Mouse (Mus musculus) neural tube, embryonic 13.5 days (tissue): ENCODE results near the gene Tenm2. TPM values are rescaled to one million over a fixed set of nuclear protein-coding genes. Genes with fewer than 3 reads are reported as not detected.
A peak's percentile ranks its signal among the peaks of the same experiment; 100 is the strongest.

Experiments used
- ATAC-seq: fragments of 200-750 bp; cut with Nextera tagmentation; 2 replicates; pipeline ENCODE4 v1.8.0; 2017; ENCODE audit warnings: low read depth, mild to moderate bottlenecking, moderate TSS enrichment, moderate library complexity
- H3K27ac ChIP-seq: fragments of 300-500 bp; sonication (generic); replicated peaks from 2 replicates; pipeline ENCODE4 v1.5.1; 2015; ENCODE audit warnings: moderate library complexity, mild to moderate bottlenecking, inconsistent platforms
- H3K27me3 ChIP-seq: fragments of 300-500 bp; sonication (generic); 2 replicates; pipeline ENCODE4 v1.6.1; 2015; ENCODE audit warnings: mild to moderate bottlenecking, inconsistent platforms
- H3K36me3 ChIP-seq: fragments of 300-500 bp; sonication (generic); 2 replicates; pipeline ENCODE4 v1.6.1; 2015; ENCODE audit warnings: mild to moderate bottlenecking, inconsistent platforms
- H3K4me1 ChIP-seq: fragments of 300-500 bp; sonication (generic); replicated peaks from 2 replicates; pipeline ENCODE4 v1.6.1; 2015; ENCODE audit warnings: inconsistent platforms
- H3K4me2 ChIP-seq: fragments of 300-500 bp; sonication (generic); 2 replicates; pipeline ENCODE4 v1.6.1; 2015; ENCODE audit warnings: inconsistent platforms, mild to moderate bottlenecking, moderate library complexity
- H3K4me3 ChIP-seq: fragments of 300-500 bp; sonication (generic); 2 replicates; pipeline ENCODE4 v1.5.1; 2015; ENCODE audit warnings: mild to moderate bottlenecking, inconsistent platforms
- H3K9ac ChIP-seq: fragments of 300-500 bp; sonication (generic); 2 replicates; pipeline ENCODE4 v1.6.1; 2015; ENCODE audit warnings: moderate library complexity, mild to moderate bottlenecking, inconsistent platforms
- H3K9me3 ChIP-seq: fragments of 300-500 bp; sonication (generic); 2 replicates; pipeline ENCODE4 v1.6.1; 2016; ENCODE audit warnings: inconsistent platforms
- WGBS: fragments of 180-500 bp; shearing (Covaris S2); methylation state at CpG from one replicate; pipeline ENCODE4 v1.1.7; 2015; 5-methylcytosine and 5-hydroxymethylcytosine counted together
- polyA plus RNA-seq: library from polyadenylated mRNA; unstranded; fragments of >200 nt; fragmentation: Nextera tagmentation; extraction: Ambion mirVana; gene quantifications from 2 replicates; pipeline ENCODE4 v1.2.1, GENCODE M21; 2015

The Tenm2 gene
- polyA plus RNA-seq, 1 experiment from 2014 or later = 14.2 TPM

DNA sequence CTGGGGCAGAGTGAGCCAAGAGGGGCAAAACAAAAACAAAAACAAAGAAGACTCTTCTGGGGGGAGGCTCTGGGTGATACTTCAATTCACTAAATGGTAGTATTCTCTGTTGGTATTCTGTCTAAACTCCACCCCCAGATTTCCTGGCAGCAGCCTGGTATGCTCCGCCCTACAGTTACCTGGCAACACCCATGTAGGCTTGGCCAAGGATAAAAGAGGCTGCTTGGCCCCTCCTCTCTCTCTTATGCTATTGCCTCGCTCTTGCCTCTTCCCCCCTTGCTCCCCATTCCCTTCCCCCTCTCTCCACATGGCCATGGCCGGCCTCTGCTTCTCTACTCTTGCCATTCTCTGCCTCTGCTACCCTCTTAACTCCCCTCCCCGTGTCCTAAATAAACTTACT, 687.6 kb downstream of the Tenm2 start:
- H3K36me3 ChIP-seq = no peaks in the 10 kb centered on the region
- ATAC-seq = peak; percentile 48; the same call in 1 of the 2 replicates
- H3K4me1 ChIP-seq = peaks cover 16% of the 10 kb centered on the region
- no peak overlapping the region for H3K4me3 ChIP-seq
- H3K27ac ChIP-seq = no peak overlapping the region
- H3K4me2 ChIP-seq = no peak overlapping the region
- H3K9me3 ChIP-seq = no peaks in the 10 kb centered on the region
- WGBS = 73% methylated on average over 4 of the region's 4 CpGs
- no peaks in the 10 kb centered on the region for H3K27me3 ChIP-seq
- H3K9ac ChIP-seq = no peak overlapping the region

DNA sequence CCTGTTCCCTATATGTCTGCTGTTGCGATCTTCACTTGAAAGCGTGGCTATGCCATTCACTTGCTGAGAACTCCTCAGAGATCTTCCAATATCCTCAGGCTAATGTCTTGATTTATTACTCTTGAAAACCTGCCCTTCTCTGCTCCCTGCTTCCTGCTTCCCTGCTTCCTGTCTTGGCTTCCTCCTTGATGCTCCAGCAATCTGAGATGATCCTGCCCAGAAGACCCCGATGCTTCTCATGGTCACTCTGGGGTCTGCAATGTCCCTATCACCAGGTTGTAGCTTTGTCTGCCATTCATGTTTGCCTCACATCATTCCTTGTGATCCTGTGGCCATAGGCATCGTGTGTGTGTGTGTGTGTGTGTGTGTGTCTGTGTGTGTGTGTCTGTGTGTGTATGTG, 697.6 kb downstream of the Tenm2 start:
- no peak for ATAC-seq
- H3K27ac ChIP-seq = no peak overlapping the region
- H3K9ac ChIP-seq = no peak overlapping the region
- H3K36me3 ChIP-seq = no peaks in the 10 kb centered on the region
- H3K4me1 ChIP-seq = 0 out of 2 replicates have a peak, but pooled peaks cover 3% of the 10 kb centered on the region
- no peak overlapping the region for H3K4me3 ChIP-seq
- H3K9me3 ChIP-seq = no peaks in the 10 kb centered on the region
- no peak overlapping the region for H3K4me2 ChIP-seq
- 81% methylated on average over 4 of the region's 4 CpGs for WGBS
- H3K27me3 ChIP-seq = no peaks in the 10 kb centered on the region

GRCm38 (mm10) chr11:36537573-36538133, 698.1 kb downstream of the Tenm2 start:
- WGBS = 84% methylated on average over 9 of the region's 9 CpGs

GRCm38 (mm10) chr11:36535591-36535990, 700.2 kb downstream of the Tenm2 start:
- ATAC-seq = no peak
- no peaks in the 10 kb centered on the region for H3K36me3 ChIP-seq
- no peaks in the 10 kb centered on the region for H3K27me3 ChIP-seq
- no peak overlapping the region for H3K27ac ChIP-seq
- H3K9me3 ChIP-seq = no peaks in the 10 kb centered on the region
- H3K4me1 ChIP-seq = 0 out of 2 replicates have a peak, but pooled peaks cover 3% of the 10 kb centered on the region
- no peak overlapping the region for H3K4me3 ChIP-seq
- WGBS = 90% methylated on average over 3 of the region's 3 CpGs
- H3K4me2 ChIP-seq = no peak overlapping the region
- no peak overlapping the region for H3K9ac ChIP-seq

More at GRCm38 (mm10) chr11:36537573-36538133, 698.1 kb downstream of the Tenm2 start:
- H3K9me3 ChIP-seq = no peaks in the 10 kb centered on the region
- no peak overlapping the region for H3K4me2 ChIP-seq
- H3K9ac ChIP-seq = no peak overlapping the region
- no peak overlapping the region for H3K4me3 ChIP-seq
- no peaks in the 10 kb centered on the region for H3K27me3 ChIP-seq
- no peaks in the 10 kb centered on the region for H3K36me3 ChIP-seq
- ATAC-seq = no peak
- no peak overlapping the region for H3K27ac ChIP-seq
- H3K4me1 ChIP-seq = 0 out of 2 replicates have a peak, but pooled peaks cover 3% of the 10 kb centered on the region

GRCm38 (mm10) chr11:36531614-36532013, 704.1 kb downstream of the Tenm2 start:
- no peak overlapping the region for H3K4me2 ChIP-seq
- 77% methylated on average over 4 of the region's 4 CpGs for WGBS
- no peak overlapping the region for H3K9ac ChIP-seq
- no peak overlapping the region for H3K27ac ChIP-seq
- H3K4me1 ChIP-seq = peaks cover 8% of the 10 kb centered on the region
- H3K27me3 ChIP-seq = no peaks in the 10 kb centered on the region
- no peak overlapping the region for H3K4me3 ChIP-seq
- H3K36me3 ChIP-seq = no peaks in the 10 kb centered on the region
- no peak for ATAC-seq
- H3K9me3 ChIP-seq = no peaks in the 10 kb centered on the region

- H3K27ac ChIP-seq = no peak overlapping the region
- ATAC-seq = no peak
- no peaks in the 10 kb centered on the region for H3K27me3 ChIP-seq
- 54% methylated on average over 4 of the region's 4 CpGs for WGBS
- no peak overlapping the region for H3K4me3 ChIP-seq
- H3K9me3 ChIP-seq = no peaks in the 10 kb centered on the region
- H3K4me2 ChIP-seq = no peak overlapping the region
- no peak overlapping the region for H3K9ac ChIP-seq
- peaks cover 8% of the 10 kb centered on the region for H3K4me1 ChIP-seq
- H3K36me3 ChIP-seq = no peaks in the 10 kb centered on the region
Measured at GRCm38 (mm10) chr11:36527509-36527908, 708.3 kb downstream of the Tenm2 start.

DNA sequence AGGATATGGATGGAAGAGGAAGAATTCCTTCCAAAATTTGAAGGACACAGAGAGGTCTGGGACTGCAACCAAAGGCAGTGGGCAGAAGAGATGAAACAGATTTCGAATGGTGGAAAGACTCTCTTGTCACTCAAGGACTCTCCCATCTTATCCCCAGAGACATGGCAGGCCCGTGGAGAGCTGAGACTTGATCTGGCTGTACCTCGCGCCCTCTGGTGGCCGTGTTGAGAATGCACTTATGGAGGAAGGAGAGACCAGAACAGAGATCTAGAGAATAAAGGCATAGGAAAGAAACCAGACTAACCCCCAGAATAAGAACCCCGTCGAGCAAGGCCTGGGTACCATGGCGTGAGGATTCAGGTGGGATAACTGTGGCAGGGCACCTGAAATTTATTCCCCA, 709.4 kb downstream of the Tenm2 start:
- Histone ChIP-seq H3K27me3 (no peaks in the 10 kb centered on the region), H3K36me3 (no peaks in the 10 kb centered on the region), H3K4me1 (peaks cover 9% of the 10 kb centered on the region), H3K4me2 (no peak overlapping the region), H3K4me3 (no peak overlapping the region), H3K27ac (no peak overlapping the region), H3K9ac (no peak overlapping the region), H3K9me3 (no peaks in the 10 kb centered on the region)
- WGBS = 10% methylated on average over 8 of the region's 8 CpGs
- ATAC-seq = 0 out of 2 replicates have a peak, but pooled peaks have one; percentile 14

- Histone ChIP-seq H3K36me3 (0 out of 2 replicates have a peak, but pooled peaks cover 2% of the 10 kb centered on the region), H3K4me2 (no peak overlapping the region), H3K27ac (no peak overlapping the region), H3K4me1 (peaks cover 10% of the 10 kb centered on the region; the same call in 1 of the 2 replicates), H3K9ac (no peak overlapping the region), H3K9me3 (no peaks in the 10 kb centered on the region), H3K27me3 (no peaks in the 10 kb centered on the region), H3K4me3 (no peak overlapping the region)
- ATAC-seq = no peak
- WGBS = 54% methylated on average over 7 of the region's 7 CpGs
Measured at GRCm38 (mm10) chr11:36512468-36512867, 723.3 kb downstream of the Tenm2 start.

- H3K9me3 ChIP-seq = no peaks in the 10 kb centered on the region
- H3K9ac ChIP-seq = no peak overlapping the region
- H3K36me3 ChIP-seq = 0 out of 2 replicates have a peak, but pooled peaks cover 2% of the 10 kb centered on the region
- H3K4me3 ChIP-seq = no peak overlapping the region
- ATAC-seq = no peak
- 76% methylated on average over 7 of the region's 7 CpGs for WGBS
- H3K27me3 ChIP-seq = no peaks in the 10 kb centered on the region
- no peak overlapping the region for H3K4me2 ChIP-seq
- H3K4me1 ChIP-seq = peaks cover 16% of the 10 kb centered on the region
- H3K27ac ChIP-seq = 0 out of 2 replicates have a peak overlapping the region, but pooled peaks have one; percentile 10
Measured at GRCm38 (mm10) chr11:36508312-36508711, 727.5 kb downstream of the Tenm2 start.

- 68% methylated on average over 9 of the region's 9 CpGs for WGBS
- H3K4me3 ChIP-seq = no peak overlapping the region
Measured at GRCm38 (mm10) chr11:36494898-36495548, 740.7 kb downstream of the Tenm2 start.

GRCm38 (mm10) chr11:36492274-36492673, 743.5 kb downstream of the Tenm2 start:
- H3K4me3 ChIP-seq = no peak overlapping the region
- H3K9me3 ChIP-seq = no peaks in the 10 kb centered on the region
- H3K9ac ChIP-seq = no peak overlapping the region
- WGBS = 71% methylated on average over 6 of the region's 6 CpGs
- H3K36me3 ChIP-seq = no peaks in the 10 kb centered on the region
- no peaks in the 10 kb centered on the region for H3K27me3 ChIP-seq
- no peak for ATAC-seq
- H3K4me1 ChIP-seq = peaks cover 19% of the 10 kb centered on the region
- no peak overlapping the region for H3K27ac ChIP-seq
- H3K4me2 ChIP-seq = no peak overlapping the region

More at GRCm38 (mm10) chr11:36494898-36495548, 740.7 kb downstream of the Tenm2 start:
- H3K27me3 ChIP-seq = no peaks in the 10 kb centered on the region
- no peak overlapping the region for H3K27ac ChIP-seq
- no peak overlapping the region for H3K9ac ChIP-seq
- no peaks in the 10 kb centered on the region for H3K9me3 ChIP-seq
- ATAC-seq = no peak
- no peaks in the 10 kb centered on the region for H3K36me3 ChIP-seq
- H3K4me2 ChIP-seq = no peak overlapping the region
- peaks cover 28% of the 10 kb centered on the region for H3K4me1 ChIP-seq

- Histone ChIP-seq H3K9ac (no peak overlapping the region), H3K9me3 (no peaks in the 10 kb centered on the region), H3K27ac (no peak overlapping the region), H3K4me1 (peaks cover 15% of the 10 kb centered on the region), H3K27me3 (no peaks in the 10 kb centered on the region), H3K4me2 (no peak overlapping the region), H3K36me3 (no peaks in the 10 kb centered on the region), H3K4me3 (no peak overlapping the region)
- WGBS = 54% methylated on average over 7 of the region's 7 CpGs
- peak; percentile 34; the same call in 1 of the 2 replicates for ATAC-seq
Measured at GRCm38 (mm10) chr11:36490085-36490484, 745.7 kb downstream of the Tenm2 start.
